Mouse (Mus musculus) cerebellum, adult 11 months (tissue): ENCODE results near the gene Olfr31.
A peak's percentile ranks its signal among the peaks of the same experiment; 100 is the strongest.

Experiments
- DNase-seq: peaks from one replicate; pipeline ENCODE4 v3.0.0; 2022

Gene Olfr31

GRCm38 (mm10) chr14:14322528-14322927, at the start of gene Olfr31:
Gene Olfr31 (plus strand): TSS chr14:14322828.
- DNase-seq, result no peak

- peak; percentile 63 for DNase-seq
Observed at GRCm38 (mm10) chr14:14294426-14294825, 28.2 kb upstream of the Olfr31 start.

- peak; percentile 44 for DNase-seq
Observed at GRCm38 (mm10) chr14:14308938-14309337, 13.7 kb upstream of the Olfr31 start.

GRCm38 (mm10) chr14:14309416-14309815, 13.2 kb upstream of the Olfr31 start:
- no peak for DNase-seq

GRCm38 (mm10) chr14:14345113-14345871, 22.7 kb downstream of the Olfr31 start:
- DNase-seq, result peak; percentile 87

- peak; percentile 53 for DNase-seq
Observed at GRCm38 (mm10) chr14:14345948-14346812, 23.6 kb downstream of the Olfr31 start, which contains the start of gene Il3ra. Gene Il3ra (plus strand): TSS chr14:14346275.

DNA sequence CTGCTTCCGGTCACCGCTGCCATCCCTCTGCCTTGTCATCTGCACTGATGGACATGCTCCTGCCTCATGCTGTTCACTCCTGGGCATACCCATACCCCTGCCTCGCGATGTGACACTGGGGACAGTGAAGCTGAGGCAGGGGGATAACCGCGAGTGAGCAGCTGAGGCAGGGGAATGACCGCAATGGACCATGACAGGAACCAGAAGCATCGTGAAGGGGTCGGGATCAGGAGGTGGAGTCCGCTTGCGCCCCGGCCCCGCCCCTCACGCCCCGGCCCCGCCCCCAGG, 24.1 kb downstream of the Olfr31 start:
- no peak for DNase-seq

DNA sequence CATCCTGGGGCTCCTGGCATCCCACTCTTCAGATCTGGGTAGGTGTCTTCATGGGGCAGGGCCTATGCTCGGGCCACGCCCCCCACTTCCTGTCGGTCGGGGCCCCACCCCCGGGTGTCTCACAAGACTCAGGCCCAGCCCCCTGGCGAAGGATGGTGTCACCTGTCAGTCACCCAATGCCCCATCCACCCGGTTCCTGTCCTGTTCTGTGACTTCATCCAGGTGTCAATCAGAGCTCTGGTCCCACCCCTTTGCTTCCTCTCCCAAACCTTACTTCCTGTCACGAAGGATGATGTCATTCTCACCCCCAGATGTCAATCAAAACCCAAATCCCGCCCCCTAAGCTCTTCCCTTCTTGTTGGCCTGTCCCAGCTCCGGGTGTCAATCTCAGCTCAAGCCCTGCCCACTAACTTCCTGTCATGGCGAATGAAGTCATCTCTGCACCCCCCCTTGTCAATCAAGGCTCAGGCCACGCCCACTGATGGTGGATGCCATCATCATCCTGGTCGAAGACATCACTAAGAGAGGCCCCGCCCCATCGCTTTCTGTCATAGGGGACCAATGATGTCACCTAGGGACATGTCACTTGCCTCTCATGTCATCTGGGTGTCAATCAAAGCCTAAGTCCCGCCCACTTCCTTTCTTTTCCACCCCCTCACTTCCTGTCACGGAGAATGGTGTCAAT, 24.7 kb downstream of the Olfr31 start:
- DNase-seq, result peak; percentile 42

DNA sequence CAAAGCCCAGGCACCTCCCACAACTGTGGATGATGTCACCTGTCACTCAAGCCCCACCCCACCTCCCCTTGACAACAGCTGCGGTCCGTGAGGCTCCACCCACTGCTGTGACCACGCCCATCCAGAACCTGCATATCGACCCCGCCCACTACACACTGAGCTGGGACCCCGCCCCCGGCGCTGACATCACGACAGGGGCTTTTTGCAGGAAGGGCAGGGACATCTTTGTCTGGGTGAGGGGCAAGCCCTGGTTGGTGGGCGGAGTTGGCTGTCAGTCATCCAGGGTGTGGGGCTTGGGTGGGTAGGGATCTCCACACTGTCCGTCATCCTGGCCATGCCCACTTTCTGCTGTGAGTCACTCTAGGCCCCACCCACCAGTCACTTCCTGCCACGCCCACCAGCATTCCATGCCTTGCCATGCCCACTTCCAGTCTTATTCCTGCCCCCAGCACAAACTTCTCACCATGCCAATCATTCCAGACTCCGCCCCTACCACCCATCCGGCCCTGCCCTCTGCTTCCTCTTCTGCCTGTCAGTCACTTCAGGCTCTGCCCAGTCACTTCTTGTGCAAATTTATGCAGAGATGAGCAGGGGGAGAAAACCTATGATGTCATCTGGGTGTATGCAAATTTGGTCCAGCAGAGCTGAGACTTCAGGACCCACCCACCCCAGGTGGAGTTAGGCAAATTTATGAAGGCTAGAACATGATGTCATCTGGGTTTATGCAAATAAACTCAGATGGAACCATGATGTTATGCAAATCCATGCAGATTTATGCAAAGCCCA, 25.4 kb downstream of the Olfr31 start:
- DNase-seq, result no peak

DNA sequence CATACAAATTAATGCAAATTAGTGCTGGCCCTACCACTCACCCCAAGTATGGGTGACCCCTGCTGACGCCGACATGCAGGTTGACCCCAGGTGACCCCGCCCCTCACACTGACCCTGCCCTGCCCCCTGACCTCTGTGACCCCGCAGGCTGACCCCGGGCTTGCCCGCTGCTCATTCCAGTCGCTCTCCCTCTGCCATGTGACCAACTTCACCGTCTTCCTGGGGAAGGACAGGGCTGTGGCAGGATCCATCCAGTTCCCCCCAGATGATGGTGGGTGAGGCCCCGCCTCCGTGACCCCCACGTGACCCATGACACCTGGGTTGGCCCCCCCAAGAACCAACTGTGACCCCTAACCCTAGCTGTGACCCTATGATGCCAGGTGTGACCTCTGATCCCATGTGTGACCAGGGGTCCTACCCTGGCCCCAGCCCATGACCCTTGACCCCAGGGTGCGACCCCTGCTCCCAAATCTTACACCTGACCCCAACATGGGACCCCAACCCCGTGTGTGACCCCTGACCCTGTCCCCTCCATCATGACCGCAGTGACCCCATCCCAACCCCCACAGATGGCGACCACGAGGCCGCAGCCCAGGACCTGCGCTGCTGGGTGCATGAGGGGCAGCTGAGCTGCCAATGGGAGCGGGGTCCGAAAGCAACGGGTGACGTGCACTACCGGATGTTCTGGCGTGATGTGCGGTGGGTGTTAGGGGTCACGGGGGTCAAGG, 26.2 kb downstream of the Olfr31 start:
- DNase-seq, result peak; percentile 23

DNA sequence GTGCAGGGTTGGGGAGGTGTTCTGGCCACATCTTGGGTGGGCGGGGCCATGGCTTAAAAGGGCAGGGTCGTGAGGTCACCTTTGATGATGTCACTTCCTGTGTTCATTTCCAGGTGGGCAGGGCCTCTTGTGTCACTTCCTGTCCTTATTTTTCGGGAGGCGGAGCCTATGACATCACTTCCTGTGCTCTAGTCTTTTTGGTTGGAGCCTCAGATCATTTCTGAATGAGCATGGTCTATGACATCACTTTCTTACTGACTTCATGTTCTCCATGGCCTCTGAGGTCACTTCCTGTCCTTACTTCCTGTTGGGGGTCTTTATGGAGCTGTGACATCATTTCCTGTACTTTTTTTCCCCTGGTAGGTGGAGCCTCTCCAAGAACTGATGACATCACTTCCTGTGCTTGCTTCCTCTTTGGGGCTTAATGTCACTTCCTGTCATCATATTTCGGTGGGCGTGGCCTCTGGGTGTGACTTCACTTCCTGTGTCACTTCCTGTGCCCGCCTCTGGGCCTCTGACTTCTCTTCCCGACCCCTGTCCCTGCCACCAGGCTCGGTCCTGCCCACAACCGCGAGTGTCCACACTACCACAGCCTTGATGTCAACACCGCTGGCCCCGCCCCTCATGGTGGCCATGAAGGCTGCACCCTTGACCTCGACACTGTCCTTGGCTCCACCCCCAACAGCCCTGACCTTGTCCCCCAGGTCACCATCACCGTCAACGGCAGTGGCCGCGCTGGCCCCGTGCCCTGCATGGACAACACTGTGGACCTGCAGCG, 27.0 kb downstream of the Olfr31 start:
- DNase-seq, result peak; percentile 19

GRCm38 (mm10) chr14:14350263-14351147, 27.9 kb downstream of the Olfr31 start:
- peak; percentile 11 for DNase-seq

DNA sequence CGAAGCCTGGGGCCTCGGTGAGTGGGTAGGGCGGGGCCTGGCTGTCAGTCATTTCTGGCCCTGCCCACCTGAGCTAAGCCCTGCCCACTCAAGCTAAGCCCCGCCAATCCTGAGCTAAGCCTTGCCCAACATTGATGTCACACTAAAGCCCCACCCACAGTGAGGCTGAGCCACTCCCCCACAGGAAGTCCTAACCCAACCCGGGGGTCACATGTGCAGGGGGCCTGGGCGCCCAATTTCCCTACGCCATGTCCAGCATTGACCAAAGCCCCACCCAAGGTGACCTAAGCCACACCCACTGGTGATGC, 28.5 kb downstream of the Olfr31 start:
- no peak for DNase-seq

DNA sequence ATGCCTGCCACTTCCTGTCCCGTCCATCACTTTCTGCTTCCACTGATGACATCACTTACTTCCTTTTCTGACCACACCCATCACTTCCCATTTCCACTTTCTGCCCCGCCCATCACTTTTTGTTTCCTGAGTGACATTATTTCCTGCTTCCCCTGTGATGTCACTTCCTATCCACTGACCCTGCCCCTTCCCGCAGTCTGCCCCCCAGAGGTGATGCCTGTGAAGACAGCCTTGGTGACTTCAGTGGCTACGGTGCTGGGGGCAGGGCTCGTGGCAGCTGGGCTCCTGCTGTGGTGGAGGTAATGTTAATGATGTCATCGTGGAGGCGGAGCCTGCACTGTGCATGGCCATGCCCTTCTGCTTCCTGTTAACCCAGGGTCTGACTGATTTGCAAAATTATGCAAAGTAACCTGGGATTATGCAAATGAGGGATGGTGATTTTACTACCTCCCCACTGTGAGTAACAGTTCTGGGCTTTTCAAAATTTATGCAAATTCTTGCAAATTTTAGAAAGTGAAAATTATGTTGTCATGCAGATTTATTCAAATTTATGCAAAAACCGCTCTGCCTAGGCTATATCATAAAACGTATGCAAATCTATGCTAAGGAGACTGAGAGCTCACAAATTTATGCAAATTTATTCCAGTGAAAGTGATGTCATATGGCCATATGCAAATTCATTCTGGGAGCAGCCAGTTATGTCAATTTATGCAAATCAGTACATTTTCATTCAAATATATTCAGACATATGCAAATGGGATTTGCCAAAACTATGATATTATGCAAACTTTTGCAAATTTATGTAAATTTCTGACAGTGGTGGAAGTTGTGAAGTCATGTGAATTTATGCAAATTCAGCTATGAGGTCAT, 29.3 kb downstream of the Olfr31 start:
- no peak for DNase-seq

GRCm38 (mm10) chr14:14352606-14353005, 30.0 kb downstream of the Olfr31 start:
- DNase-seq, result no peak

- DNase-seq, result no peak
Observed at GRCm38 (mm10) chr14:14353081-14353732, 30.6 kb downstream of the Olfr31 start.

- DNase-seq, result no peak
Observed at GRCm38 (mm10) chr14:14353740-14354510, 31.3 kb downstream of the Olfr31 start.
